Mouse (Mus musculus): ENCODE data around the gene Gp1bb. TPM values are rescaled to one million over a fixed set of nuclear protein-coding genes. Genes with fewer than 3 reads are reported as not detected.

Gp1bb gene
- polyA plus RNA-seq, 1 experiment from 2014 or later = 9.8 TPM

- ATAC-seq = no peak
- H3K4me2 ChIP-seq (ENCODE audit: low read length) = no peak overlapping the region
- H3K36me3 ChIP-seq (ENCODE audit: control insufficient read depth, insufficient read depth, low read length) = no peaks in the 10 kb centered on the region
- 85% methylated on average over 11 of the region's 11 CpGs for WGBS
- no peaks in the 10 kb centered on the region for H3K9me3 ChIP-seq (replicated peaks; ENCODE audit: control insufficient read depth, low read length, poor library complexity, severe bottlenecking)
- H3K27me3 ChIP-seq (ENCODE audit: control insufficient read depth, insufficient read depth, low read depth, low read length) = no peaks in the 10 kb centered on the region
- H3K27ac ChIP-seq (ENCODE audit: low read length) = no peak overlapping the region
- H3K4me1 ChIP-seq (ENCODE audit: control insufficient read depth, insufficient read depth, low read length) = no peaks in the 10 kb centered on the region
- H3K9ac ChIP-seq (ENCODE audit: low read depth, low read length) = no peak overlapping the region
- H3K4me3 ChIP-seq (ENCODE audit: low read depth, low read length) = no peak overlapping the region
Measured at GRCm38 (mm10) chr16:18643406-18643998, 21.3 kb upstream of the Gp1bb start.

- Histone ChIP-seq H3K9me3 (replicated peaks; ENCODE audit: control insufficient read depth, low read length, poor library complexity, severe bottlenecking) (no peaks in the 10 kb centered on the region), H3K36me3 (ENCODE audit: control insufficient read depth, insufficient read depth, low read length) (no peaks in the 10 kb centered on the region), H3K27me3 (ENCODE audit: control insufficient read depth, insufficient read depth, low read depth, low read length) (no peaks in the 10 kb centered on the region), H3K4me3 (ENCODE audit: low read depth, low read length) (no peak overlapping the region), H3K4me1 (ENCODE audit: control insufficient read depth, insufficient read depth, low read length) (no peaks in the 10 kb centered on the region), H3K4me2 (ENCODE audit: low read length) (no peak overlapping the region), H3K27ac (ENCODE audit: low read length) (no peak overlapping the region), H3K9ac (ENCODE audit: low read depth, low read length) (no peak overlapping the region)
- WGBS = 86% methylated on average over 4 of the region's 4 CpGs
- ATAC-seq = no peak
Measured at GRCm38 (mm10) chr16:18642897-18643296, 20.7 kb upstream of the Gp1bb start.

GRCm38 (mm10) chr16:18642291-18642690 is 20.1 kb upstream of the Gp1bb start:
- 56% methylated on average over 7 of the region's 7 CpGs for WGBS
- no peak overlapping the region for H3K27ac ChIP-seq (ENCODE audit: low read length)
- H3K9me3 ChIP-seq (replicated peaks; ENCODE audit: control insufficient read depth, low read length, poor library complexity, severe bottlenecking) = no peaks in the 10 kb centered on the region
- no peaks in the 10 kb centered on the region for H3K36me3 ChIP-seq (ENCODE audit: control insufficient read depth, insufficient read depth, low read length)
- no peaks in the 10 kb centered on the region for H3K27me3 ChIP-seq (ENCODE audit: control insufficient read depth, insufficient read depth, low read depth, low read length)
- H3K4me2 ChIP-seq (ENCODE audit: low read length) = no peak overlapping the region
- no peak overlapping the region for H3K9ac ChIP-seq (ENCODE audit: low read depth, low read length)
- H3K4me1 ChIP-seq (ENCODE audit: control insufficient read depth, insufficient read depth, low read length) = no peaks in the 10 kb centered on the region
- ATAC-seq = no peak
- no peak overlapping the region for H3K4me3 ChIP-seq (ENCODE audit: low read depth, low read length)

DNA sequence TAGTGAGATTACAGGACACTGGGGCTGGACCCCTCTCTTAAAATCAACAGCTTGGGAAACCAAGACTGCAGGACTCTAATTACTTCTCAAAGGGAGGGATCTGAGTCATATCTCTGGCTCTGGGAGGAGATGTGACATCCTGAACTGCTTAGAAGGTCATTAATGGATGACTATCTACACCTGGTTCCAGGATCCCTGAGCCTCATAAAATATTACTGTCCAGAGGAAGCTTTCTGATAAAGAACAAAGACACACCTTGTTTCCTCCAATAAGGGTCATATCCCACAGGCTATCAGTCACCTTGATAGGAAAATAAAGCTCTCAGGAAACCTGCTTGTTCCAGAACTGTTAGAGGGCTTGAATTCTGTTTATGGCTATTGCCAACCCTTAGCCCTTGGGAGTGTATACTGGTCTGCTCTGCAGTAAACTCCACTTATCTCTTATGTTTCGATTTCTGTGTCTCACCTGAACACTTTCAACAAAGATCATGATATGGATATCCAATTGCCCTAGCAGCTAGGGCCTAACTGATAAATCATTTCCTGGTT is 17.3 kb upstream of the Gp1bb start:
- H3K27me3 ChIP-seq (ENCODE audit: control insufficient read depth, insufficient read depth, low read depth, low read length) = no peaks in the 10 kb centered on the region
- H3K36me3 ChIP-seq (ENCODE audit: control insufficient read depth, insufficient read depth, low read length) = no peaks in the 10 kb centered on the region
- ATAC-seq = no peak
- no peaks in the 10 kb centered on the region for H3K9me3 ChIP-seq (replicated peaks; ENCODE audit: control insufficient read depth, low read length, poor library complexity, severe bottlenecking)
- no peaks in the 10 kb centered on the region for H3K4me1 ChIP-seq (ENCODE audit: control insufficient read depth, insufficient read depth, low read length)
- H3K4me2 ChIP-seq (ENCODE audit: low read length) = no peak overlapping the region
- WGBS = 83% methylated on average over 1 of the region's 1 CpGs
- H3K27ac ChIP-seq (ENCODE audit: low read length) = no peak overlapping the region
- H3K4me3 ChIP-seq (ENCODE audit: low read depth, low read length) = no peak overlapping the region
- no peak overlapping the region for H3K9ac ChIP-seq (ENCODE audit: low read depth, low read length)

DNA sequence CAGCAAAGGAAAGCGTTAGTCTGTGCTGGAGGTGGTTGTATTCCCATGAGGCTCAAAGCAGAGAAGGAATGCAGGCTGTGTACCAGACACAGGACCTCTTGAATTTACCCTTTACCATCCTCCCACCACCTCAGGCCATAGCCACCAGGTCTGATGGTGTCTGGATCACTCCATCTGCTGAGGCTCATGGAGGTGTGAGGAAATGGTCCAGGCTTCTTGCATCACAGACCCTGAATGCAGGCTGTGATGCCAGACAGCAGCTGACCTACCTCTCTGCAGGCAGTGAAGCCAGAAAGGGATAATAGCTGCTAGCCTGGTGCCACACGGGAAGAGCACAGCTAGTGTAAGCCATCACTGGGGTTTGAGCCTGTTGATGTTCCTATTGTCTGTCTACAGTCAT is 16.2 kb upstream of the Gp1bb start:
- Histone ChIP-seq H3K9me3 (replicated peaks; ENCODE audit: control insufficient read depth, low read length, poor library complexity, severe bottlenecking) (no peaks in the 10 kb centered on the region), H3K4me3 (ENCODE audit: low read depth, low read length) (no peak overlapping the region), H3K27me3 (ENCODE audit: control insufficient read depth, insufficient read depth, low read depth, low read length) (no peaks in the 10 kb centered on the region), H3K36me3 (ENCODE audit: control insufficient read depth, insufficient read depth, low read length) (no peaks in the 10 kb centered on the region), H3K27ac (ENCODE audit: low read length) (no peak overlapping the region), H3K4me1 (ENCODE audit: control insufficient read depth, insufficient read depth, low read length) (no peaks in the 10 kb centered on the region), H3K9ac (ENCODE audit: low read depth, low read length) (no peak overlapping the region), H3K4me2 (ENCODE audit: low read length) (no peak overlapping the region)
- WGBS = 36% methylated on average over 2 of the region's 2 CpGs
- ATAC-seq = no peak

DNA sequence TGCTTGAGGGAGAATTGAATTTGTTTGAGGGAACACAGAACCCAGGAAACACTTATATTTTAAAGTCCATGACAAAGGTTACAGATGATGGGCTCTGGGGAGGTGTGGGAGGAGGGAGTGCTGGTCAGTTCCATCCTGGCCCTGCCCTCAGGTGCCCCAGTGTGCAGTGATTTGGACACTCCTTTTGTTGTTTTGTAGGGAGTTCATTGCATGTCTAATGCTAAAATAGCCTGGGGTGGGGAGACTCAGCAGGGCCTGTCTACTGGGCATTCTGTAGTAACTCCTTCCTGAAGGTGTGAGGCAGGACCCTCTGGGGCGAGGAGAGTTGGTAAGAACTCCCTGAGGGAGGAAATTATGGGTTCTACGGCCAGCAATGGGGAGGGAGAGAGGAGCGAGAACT is 14.6 kb upstream of the Gp1bb start:
- Histone ChIP-seq H3K4me3 (ENCODE audit: low read depth, low read length) (no peak overlapping the region), H3K4me1 (ENCODE audit: control insufficient read depth, insufficient read depth, low read length) (no peaks in the 10 kb centered on the region), H3K9ac (ENCODE audit: low read depth, low read length) (no peak overlapping the region), H3K27ac (ENCODE audit: low read length) (no peak overlapping the region), H3K9me3 (replicated peaks; ENCODE audit: control insufficient read depth, low read length, poor library complexity, severe bottlenecking) (no peaks in the 10 kb centered on the region), H3K4me2 (ENCODE audit: low read length) (no peak overlapping the region), H3K27me3 (ENCODE audit: control insufficient read depth, insufficient read depth, low read depth, low read length) (no peaks in the 10 kb centered on the region), H3K36me3 (ENCODE audit: control insufficient read depth, insufficient read depth, low read length) (no peaks in the 10 kb centered on the region)
- 65% methylated on average over 3 of the region's 3 CpGs for WGBS
- ATAC-seq = no peak

DNA sequence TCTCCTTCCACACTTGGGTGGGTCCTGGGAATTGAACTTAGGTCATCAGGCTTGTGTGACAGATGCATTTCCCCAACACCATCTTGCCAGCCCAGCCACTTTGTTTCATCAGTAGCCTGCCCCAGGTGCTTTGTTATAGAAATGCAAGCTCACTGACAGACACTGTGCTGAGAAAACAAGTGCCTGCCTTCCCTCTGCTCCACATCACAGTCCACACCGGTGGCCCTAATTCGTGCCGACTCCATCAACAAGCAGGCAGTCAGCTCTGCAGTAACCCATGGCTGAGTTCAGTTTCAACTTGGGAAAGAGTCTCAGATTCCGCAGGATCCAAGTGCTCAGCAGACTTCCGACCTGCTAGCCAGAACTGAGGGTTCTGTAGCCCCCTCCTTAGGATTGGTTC is 14.2 kb upstream of the Gp1bb start:
- Histone ChIP-seq H3K4me2 (ENCODE audit: low read length) (no peak overlapping the region), H3K27me3 (ENCODE audit: control insufficient read depth, insufficient read depth, low read depth, low read length) (no peaks in the 10 kb centered on the region), H3K4me3 (ENCODE audit: low read depth, low read length) (no peak overlapping the region), H3K27ac (ENCODE audit: low read length) (no peak overlapping the region), H3K9ac (ENCODE audit: low read depth, low read length) (no peak overlapping the region), H3K9me3 (replicated peaks; ENCODE audit: control insufficient read depth, low read length, poor library complexity, severe bottlenecking) (no peaks in the 10 kb centered on the region), H3K36me3 (ENCODE audit: control insufficient read depth, insufficient read depth, low read length) (no peaks in the 10 kb centered on the region), H3K4me1 (ENCODE audit: control insufficient read depth, insufficient read depth, low read length) (no peaks in the 10 kb centered on the region)
- 83% methylated on average over 5 of the region's 5 CpGs for WGBS
- ATAC-seq = no peak

GRCm38 (mm10) chr16:18633333-18633732 is 11.1 kb upstream of the Gp1bb start:
- H3K9ac ChIP-seq (ENCODE audit: low read depth, low read length) = no peak overlapping the region
- WGBS = 30% methylated on average over 1 of the region's 1 CpGs
- no peak overlapping the region for H3K27ac ChIP-seq (ENCODE audit: low read length)
- H3K4me2 ChIP-seq (ENCODE audit: low read length) = no peak overlapping the region
- H3K36me3 ChIP-seq (ENCODE audit: control insufficient read depth, insufficient read depth, low read length) = no peaks in the 10 kb centered on the region
- no peaks in the 10 kb centered on the region for H3K27me3 ChIP-seq (ENCODE audit: control insufficient read depth, insufficient read depth, low read depth, low read length)
- H3K9me3 ChIP-seq (replicated peaks; ENCODE audit: control insufficient read depth, low read length, poor library complexity, severe bottlenecking) = no peaks in the 10 kb centered on the region
- ATAC-seq = no peak
- peaks cover 8% of the 10 kb centered on the region for H3K4me1 ChIP-seq (ENCODE audit: control insufficient read depth, insufficient read depth, low read length)
- no peak overlapping the region for H3K4me3 ChIP-seq (ENCODE audit: low read depth, low read length)

- no peaks in the 10 kb centered on the region for H3K9me3 ChIP-seq (replicated peaks; ENCODE audit: control insufficient read depth, low read length, poor library complexity, severe bottlenecking)
- no peak overlapping the region for H3K9ac ChIP-seq (ENCODE audit: low read depth, low read length)
- no peaks in the 10 kb centered on the region for H3K36me3 ChIP-seq (ENCODE audit: control insufficient read depth, insufficient read depth, low read length)
- H3K4me3 ChIP-seq (ENCODE audit: low read depth, low read length) = no peak overlapping the region
- 68% methylated on average over 2 of the region's 2 CpGs for WGBS
- no peak for ATAC-seq
- no peak overlapping the region for H3K27ac ChIP-seq (ENCODE audit: low read length)
- H3K4me1 ChIP-seq (ENCODE audit: control insufficient read depth, insufficient read depth, low read length) = peaks cover 13% of the 10 kb centered on the region
- no peaks in the 10 kb centered on the region for H3K27me3 ChIP-seq (ENCODE audit: control insufficient read depth, insufficient read depth, low read depth, low read length)
- H3K4me2 ChIP-seq (ENCODE audit: low read length) = no peak overlapping the region
Measured at GRCm38 (mm10) chr16:18632816-18633215, 10.6 kb upstream of the Gp1bb start.

All from midbrain, embryonic 16.5 days (tissue).